In the genomic region with DNA sequence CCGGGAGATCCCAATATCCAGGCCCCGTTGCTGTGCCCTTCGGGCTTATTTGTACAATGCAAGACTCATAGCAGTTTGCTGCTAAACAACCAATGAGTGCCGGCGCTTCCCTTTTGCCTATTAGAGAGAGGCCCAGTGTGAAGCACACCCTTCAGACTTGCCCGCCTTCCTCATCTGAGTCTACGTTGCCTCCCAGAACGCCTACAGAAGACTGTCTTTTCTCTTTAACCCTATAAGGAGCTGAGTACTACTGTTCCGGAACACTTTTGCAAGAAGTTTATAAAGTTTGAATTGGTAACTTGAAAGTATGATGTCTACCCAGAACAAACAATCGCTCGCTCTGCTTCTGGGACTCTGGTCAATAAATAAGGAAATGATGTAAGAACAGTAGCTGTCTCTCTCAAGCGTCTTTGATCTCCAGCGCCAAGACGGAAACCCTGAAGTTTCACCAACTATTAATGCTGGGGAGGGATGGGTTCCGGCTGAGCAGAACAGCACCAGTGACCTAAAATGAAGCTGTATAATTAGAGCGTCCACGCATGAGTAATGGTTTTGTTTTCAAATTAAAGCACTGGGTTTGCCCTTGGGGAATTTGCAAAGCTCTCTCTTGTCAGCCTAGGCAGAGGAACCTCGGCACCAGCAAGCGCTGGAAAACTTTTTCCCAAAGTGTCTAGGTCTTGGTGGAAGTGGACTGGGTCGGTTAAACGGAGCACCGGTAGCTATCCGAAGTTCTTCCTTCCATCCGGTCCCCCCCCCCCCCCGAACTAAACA, we compare ENCODE assay signal across 8 mouse cellular contexts. TPM values are rescaled to one million over a fixed set of nuclear protein-coding genes. Genes with fewer than 3 reads are reported as not detected.
DNase-seq lines count a peak whose midpoint lies in the region; ATAC-seq and TF ChIP-seq lines count a peak whose summit lies in the region.

No protein-coding gene starts in this region.

- H3K4me3 ChIP-seq in heart, postnatal 0 days (ENCODE audit: low read depth, low read length), result peak overlapping the region; percentile 62

- H3K36me3 ChIP-seq in heart, postnatal 0 days (replicated peaks; ENCODE audit: control insufficient read depth, insufficient read depth, low read length), result peaks cover 7% of the 10 kb centered on the region; the same call in 1 of the 2 replicates

- H3K27ac ChIP-seq in heart, postnatal 0 days (ENCODE audit: low read depth), result peak overlapping the region; percentile 89

- H3K9me3 ChIP-seq in heart, postnatal 0 days (replicated peaks; ENCODE audit: control insufficient read depth, low read length), result no peaks in the 10 kb centered on the region

- peak overlapping the region; percentile 72 for H3K9ac ChIP-seq in heart, postnatal 0 days (replicated peaks; ENCODE audit: low read depth, low read length)

- H3K27me3 ChIP-seq in heart, postnatal 0 days (ENCODE audit: control insufficient read depth, insufficient read depth, low read length), result no peaks in the 10 kb centered on the region

- no peaks in the 10 kb centered on the region for H3K4me1 ChIP-seq in heart, postnatal 0 days (ENCODE audit: control insufficient read depth, insufficient read depth)

- peak; percentile 77 for ATAC-seq in CD4-positive, CD25-positive, alpha-beta regulatory T cell, adult 4 months
- peak; percentile 91 for ATAC-seq in erythroblast, adult 5-6 weeks (replicated peaks; ENCODE audit: low FRiP score, poor library complexity, severe bottlenecking)
- peak; percentile 74 for ATAC-seq in heart, postnatal 0 days (ENCODE audit: insufficient read depth, low read depth)
- peak; percentile 79 for ATAC-seq in megakaryocyte, adult 5-6 weeks (ENCODE audit: poor library complexity, severe bottlenecking)
- no peak for ATAC-seq in cerebellum, adult (ENCODE audit: insufficient number of reproducible peaks, low FRiP score, low TSS enrichment)

- DNase-seq in adipocyte (ENCODE audit: low spot score), result peak; percentile 88
- peak; percentile 84 for DNase-seq in heart, postnatal 0 days (ENCODE audit: low spot score)
- peak; percentile 48 to 65 for DNase-seq in kidney, postnatal 25 days
- DNase-seq in right cerebral cortex, postnatal 14 days, result peak; percentile 12

- no peak for TF ChIP-seq CTCF in heart, postnatal 0 days (IDR thresholded peaks at IDR 0.05; ENCODE audit: low read depth)

- peak overlapping the region; percentile 67 for H3K4me2 ChIP-seq in heart, postnatal 0 days (ENCODE audit: low read depth, low read length)

- TF ChIP-seq EP300 in heart, postnatal 0 days (IDR thresholded peaks at IDR 0.05; ENCODE audit: low read depth), result no peak

- WGBS in heart, postnatal 0 days, result 2% methylated on average over 24 of the region's 25 CpGs

RNA-seq across cellular contexts. Expression of a gene that starts 0.7 kb away (rescaled TPM):
- 10 to 100 TPM; 48.6 to 50.8 TPM for polyA plus RNA-seq in CD4-positive, CD25-positive, alpha-beta regulatory T cell, adult 4 months (2017; shearing (Covaris generic))
- total RNA-seq in erythroblast, adult 5-6 weeks (2015; ENCODE audit: low replicate concordance), result 57.6 and 68.1 TPM in 2 replicates
- total RNA-seq in erythroblast, adult 5-6 weeks (2017; ENCODE audit: low replicate concordance), result 43.8 and 45.8 TPM in 2 replicates
- total RNA-seq in heart, postnatal 0 days (2014; rRNA removed; ENCODE audit: low replicate concordance), result 29.1 and 29.7 TPM in 2 replicates
- 51.4 and 56.8 TPM in 2 replicates for polyA plus RNA-seq in heart, postnatal 0 days (2015; fragmentation: Nextera tagmentation; extraction: Ambion mirVana)
- 79.1 and 110 TPM in 2 replicates for total RNA-seq in megakaryocyte, adult 5-6 weeks (2015)
- 45.4 and 55.7 TPM in 2 replicates for total RNA-seq in megakaryocyte, adult 5-6 weeks (2017)

RNA-seq across cellular contexts. Expression of a gene that starts 41.4 kb away (rescaled TPM):
- 10 to 100 TPM; 21.5 to 23.3 TPM for polyA plus RNA-seq in CD4-positive, CD25-positive, alpha-beta regulatory T cell, adult 4 months (2017; shearing (Covaris generic))
- 4.4 and 11.7 TPM in 2 replicates for total RNA-seq in erythroblast, adult 5-6 weeks (2015; ENCODE audit: low replicate concordance)
- total RNA-seq in erythroblast, adult 5-6 weeks (2017; ENCODE audit: low replicate concordance), result 7.2 and 8.9 TPM in 2 replicates
- 27.9 and 51.8 TPM in 2 replicates for total RNA-seq in heart, postnatal 0 days (2014; rRNA removed; ENCODE audit: low replicate concordance)
- 50.0 and 54.4 TPM in 2 replicates for polyA plus RNA-seq in heart, postnatal 0 days (2015; fragmentation: Nextera tagmentation; extraction: Ambion mirVana)
- 6.4 and 12.0 TPM in 2 replicates for total RNA-seq in megakaryocyte, adult 5-6 weeks (2015)
- total RNA-seq in megakaryocyte, adult 5-6 weeks (2017), result 3.9 and 8.7 TPM in 2 replicates

Comparison
In these comparisons a context has a peak if more than half of its experiments do, and no peak if none do; other contexts are left out.
1. DNase-seq: peak in every context shown above with its lines; median percentile 88 in adipocyte; 84 in heart, postnatal 0 days; 56 in kidney, postnatal 25 days; 12 in right cerebral cortex, postnatal 14 days.